Mouse (Mus musculus): ENCODE results near the gene Gm9513. TPM values are rescaled to one million over a fixed set of nuclear protein-coding genes. Genes with fewer than 3 reads are reported as not detected.

The Gm9513 gene
- not detected in 2 replicates for polyA plus RNA-seq (2012; ENCODE audit: low replicate concordance)

GRCm38 (mm10) chr9:36475338-36475737 is at the start of gene Gm9513:
Gene Gm9513 (plus strand): TSS chr9:36475638.

GRCm38 (mm10) chr9:36431584-36431983 is 43.9 kb upstream of the Gm9513 start, which contains the start of gene Gm7257:
Gene Gm7257 (plus strand): TSS chr9:36431884.

Other genes with a start within 250 kb of the Gm9513 start
- gene Gm7257, start 43.8 kb upstream of the Gm9513 start, polyA plus RNA-seq (2012; ENCODE audit: low replicate concordance): not detected in 2 replicates
- not detected in 2 replicates for gene Gm5615, start 66.3 kb downstream of the Gm9513 start, polyA plus RNA-seq (2012; ENCODE audit: low replicate concordance)
- not detected in 2 replicates for gene Gm17689, start 107.0 kb downstream of the Gm9513 start, polyA plus RNA-seq (2012; ENCODE audit: low replicate concordance)
- gene A630095E13Rik, start 167.7 kb downstream of the Gm9513 start, polyA plus RNA-seq (2012; ENCODE audit: low replicate concordance): not detected in 2 replicates
- gene Acrv1, start 217.6 kb downstream of the Gm9513 start, polyA plus RNA-seq (2012; ENCODE audit: low replicate concordance): not detected in 2 replicates

Data from hematopoietic multipotent progenitor cell, adult 10-12 weeks (in vitro differentiated cells).